Mouse (Mus musculus): ENCODE data around the gene Gm17387. TPM values are rescaled to one million over a fixed set of nuclear protein-coding genes. Genes with fewer than 3 reads are reported as not detected.
A peak's percentile ranks its signal among the peaks of the same experiment; 100 is the strongest.

The Gm17387 gene
- total RNA-seq, 2 experiments from 2014 or later: not detected

GRCm38 (mm10) chr7:141041661-141042060, 12.7 kb downstream of the Gm17387 start:
- DNase-seq (ENCODE audit: low spot score in 2 of 2): peak; percentile 42 to 46
- intact Hi-C loops (cut with DNase I): no loop called here

DNA sequence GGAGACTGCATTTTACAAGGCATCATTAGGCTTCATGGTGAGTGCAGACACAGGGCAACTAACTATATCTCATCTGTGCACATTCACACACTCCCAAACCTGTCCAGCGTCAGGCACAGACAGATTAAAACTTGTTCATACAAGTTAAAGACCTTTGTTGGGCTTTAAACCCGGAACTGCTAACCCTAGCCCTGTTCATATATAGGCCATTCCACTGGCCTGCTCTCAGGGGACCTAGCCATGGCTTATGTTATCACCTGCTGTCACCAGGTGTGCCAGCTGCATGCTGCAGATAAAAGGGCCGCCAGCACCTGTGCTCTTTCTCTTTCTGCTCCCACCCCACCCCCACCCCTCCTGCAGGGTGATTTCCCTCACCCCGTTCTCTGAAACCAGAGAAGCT, 13.6 kb downstream of the Gm17387 start:
- no peak for DNase-seq (ENCODE audit: low spot score in 2 of 2)

DNA sequence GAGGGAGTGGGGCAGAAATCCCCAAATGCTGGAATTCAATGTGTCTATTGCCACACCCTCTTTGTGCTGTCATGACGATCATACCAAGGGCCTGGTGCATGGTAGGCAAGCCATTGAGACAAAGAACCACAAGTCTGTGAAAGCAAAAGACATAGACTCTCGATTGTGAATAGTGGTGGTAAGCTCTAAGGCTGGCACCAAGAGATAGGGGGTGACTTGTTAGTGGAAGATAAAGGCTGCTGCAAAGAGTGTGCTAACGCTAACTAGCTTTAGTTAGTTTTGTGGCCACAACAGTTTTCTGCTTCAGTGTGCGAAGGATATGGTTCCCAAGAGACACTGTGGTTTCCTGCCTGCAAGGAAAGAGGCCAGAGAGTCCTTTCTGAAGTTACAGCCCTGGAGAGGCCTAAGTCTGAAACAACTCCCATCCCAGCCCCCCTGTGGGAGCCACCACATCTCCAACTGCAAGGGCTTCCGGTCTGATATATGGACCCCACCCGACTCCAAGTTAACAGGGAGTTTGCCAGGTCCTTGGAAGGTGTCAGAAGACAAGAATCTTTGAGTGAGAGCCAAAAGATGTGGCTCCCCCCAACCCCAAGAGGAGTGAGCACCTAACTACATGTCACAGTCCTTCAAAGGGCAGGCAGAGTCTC, 18.1 kb downstream of the Gm17387 start:
- DNase-seq (ENCODE audit: low spot score in 2 of 2): no peak
- intact Hi-C loops (cut with DNase I): no loop called here

More for the DNA sequence above, 13.6 kb downstream of the Gm17387 start:
- intact Hi-C loops (cut with DNase I): no loop called here

- peak; percentile 74 to 87 for DNase-seq (ENCODE audit: low spot score in 2 of 2)
- intact Hi-C loops (cut with DNase I): loop anchor here (1.0 to 2.0 kb wide), 4 partner anchors 39 to 203 kb away; partner anchors contain the start of gene Scgb1c1
These were observed 18.8 kb downstream of the Gm17387 start for GRCm38 (mm10) chr7:141047581-141048225.

GRCm38 (mm10) chr7:141048226-141049218, 19.6 kb downstream of the Gm17387 start:
- intact Hi-C loops (cut with DNase I): loop anchor here (1.0 to 2.0 kb wide), 4 partner anchors 40 to 204 kb away; partner anchors contain the start of gene Scgb1c1
- peak; percentile 93 to 94 for DNase-seq (ENCODE audit: low spot score in 2 of 2)

GRCm38 (mm10) chr7:141049326-141049725, 20.4 kb downstream of the Gm17387 start:
- DNase-seq (ENCODE audit: low spot score in 2 of 2): no peak
- intact Hi-C loops (cut with DNase I): loop anchor here (2.0 kb wide), 3 partner anchors 41 to 205 kb away; partner anchors contain the start of gene Scgb1c1

GRCm38 (mm10) chr7:141051060-141051685, 22.2 kb downstream of the Gm17387 start:
- no peak for DNase-seq (ENCODE audit: low spot score in 2 of 2)
- intact Hi-C loops (cut with DNase I): no loop called here

DNA sequence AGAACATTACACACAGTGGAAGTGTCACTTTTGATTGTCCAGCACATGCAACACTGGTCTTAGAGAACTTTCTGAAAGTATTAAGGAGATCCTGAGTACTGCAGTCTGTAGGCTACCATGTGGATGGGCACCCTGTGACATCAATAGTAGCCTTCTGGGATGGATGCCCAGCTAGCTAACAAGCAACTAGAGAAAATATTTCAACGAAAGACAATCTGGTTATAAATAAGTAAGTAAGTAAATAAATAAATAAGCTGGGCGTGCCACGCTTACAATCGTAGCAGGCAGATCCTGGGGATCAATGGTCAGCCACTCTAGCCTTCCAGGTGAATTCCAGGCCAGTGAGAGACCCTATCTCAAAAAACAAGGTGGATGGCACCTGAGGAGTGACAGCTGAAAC, 23.1 kb downstream of the Gm17387 start:
- no peak for DNase-seq (ENCODE audit: low spot score in 2 of 2)
- intact Hi-C loops (cut with DNase I): no loop called here

- intact Hi-C loops (cut with DNase I): no loop called here
- DNase-seq (ENCODE audit: low spot score in 2 of 2): no peak
These were observed 23.5 kb downstream of the Gm17387 start for GRCm38 (mm10) chr7:141052421-141052820.

DNA sequence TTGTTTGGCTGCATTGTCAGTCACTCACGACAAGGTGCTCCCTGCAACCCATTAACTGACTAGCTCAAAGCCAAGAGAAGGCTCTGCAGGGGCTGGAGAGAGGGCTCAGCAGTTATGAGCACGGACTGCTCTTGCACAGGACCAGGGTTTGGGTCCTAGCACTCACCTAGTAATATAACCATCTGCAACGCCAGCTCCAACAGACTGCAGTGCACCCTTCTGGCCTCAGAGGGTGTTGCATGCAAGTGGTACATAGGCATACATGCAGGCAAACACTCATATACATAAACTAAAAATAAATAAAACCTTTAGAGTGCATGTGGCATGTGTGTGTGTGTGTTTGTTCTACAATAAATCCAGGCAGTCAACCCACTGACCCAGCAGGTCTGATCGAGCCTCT, 26.9 kb downstream of the Gm17387 start:
- intact Hi-C loops (cut with DNase I): no loop called here

GRCm38 (mm10) chr7:141056976-141057375, 28.0 kb downstream of the Gm17387 start:
- intact Hi-C loops (cut with DNase I): no loop called here
- no peak for DNase-seq (ENCODE audit: low spot score in 2 of 2)

More for the DNA sequence above, 26.9 kb downstream of the Gm17387 start:
- no peak for DNase-seq (ENCODE audit: low spot score in 2 of 2)

DNA sequence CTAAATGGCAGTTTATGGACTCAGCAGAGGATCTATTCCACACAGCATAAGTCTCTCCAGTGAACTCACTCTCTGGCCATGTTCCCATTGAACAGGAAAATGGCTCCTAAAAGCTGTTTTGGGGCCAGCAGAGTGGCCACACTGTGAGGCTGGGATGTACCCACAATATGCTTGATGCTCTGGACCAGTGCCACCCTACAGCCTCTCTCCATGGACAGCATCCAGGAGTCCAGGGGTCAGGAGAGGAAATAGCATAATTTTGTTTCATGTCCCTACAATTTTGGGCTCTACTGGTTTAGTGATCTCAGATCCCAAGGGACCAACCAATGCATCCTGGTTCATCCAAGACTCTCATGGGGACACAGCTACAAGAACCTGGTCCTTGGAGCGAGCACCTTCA, 28.6 kb downstream of the Gm17387 start:
- intact Hi-C loops (cut with DNase I): no loop called here
- no peak for DNase-seq (ENCODE audit: low spot score in 2 of 2)

GRCm38 (mm10) chr7:141058601-141059341, 29.8 kb downstream of the Gm17387 start:
- intact Hi-C loops (cut with DNase I): no loop called here
- no peak for DNase-seq (ENCODE audit: low spot score in 2 of 2)

DNA sequence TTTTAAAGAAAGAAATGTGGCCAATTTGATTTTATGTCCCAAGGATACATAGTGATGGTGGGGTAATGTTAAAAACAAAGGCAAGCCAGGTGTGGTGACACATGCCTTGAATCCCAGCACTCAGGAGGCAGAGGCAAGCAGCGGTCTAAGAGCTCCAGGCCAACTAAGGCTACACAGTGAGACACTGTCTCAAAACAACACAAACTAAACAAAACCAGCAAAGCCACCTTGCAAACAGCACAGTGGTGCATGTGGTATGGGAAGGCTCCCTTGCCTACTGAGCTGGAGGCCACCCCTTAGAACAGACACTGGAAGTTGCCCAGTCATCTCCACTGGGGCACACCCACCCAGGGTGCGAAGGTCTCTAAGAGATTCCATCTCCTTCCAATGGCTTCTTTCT, 31.0 kb downstream of the Gm17387 start:
- intact Hi-C loops (cut with DNase I): no loop called here

GRCm38 (mm10) chr7:141060426-141061242, 31.7 kb downstream of the Gm17387 start, which contains the start of gene B4galnt4:
Gene B4galnt4 (plus strand): TSS chr7:141061104.
- intact Hi-C loops (cut with DNase I): no loop called here
- DNase-seq (ENCODE audit: low spot score in 2 of 2): peak; percentile 95 to 96

More for the DNA sequence above, 31.0 kb downstream of the Gm17387 start:
- DNase-seq (ENCODE audit: low spot score in 2 of 2): no peak

DNA sequence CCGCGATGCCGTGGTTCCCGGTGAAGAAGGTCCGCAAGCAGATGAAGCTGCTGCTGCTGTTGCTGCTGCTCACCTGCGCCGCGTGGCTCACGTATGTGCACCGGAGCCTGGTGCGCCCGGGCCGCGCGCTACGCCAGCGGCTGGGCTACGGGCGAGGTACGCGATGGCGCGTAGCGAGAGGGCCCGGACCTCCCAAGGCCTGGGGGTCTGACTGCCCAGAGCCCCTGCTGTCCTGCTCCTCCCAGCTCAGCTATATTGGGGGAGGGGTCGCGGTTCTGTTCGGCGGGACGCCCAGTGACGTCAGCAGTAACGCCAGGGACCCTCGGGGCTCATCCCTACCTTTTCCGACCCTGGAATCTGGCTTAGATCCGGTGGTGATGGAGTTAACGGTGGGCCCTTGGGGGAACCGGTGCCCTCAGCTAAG, 32.4 kb downstream of the Gm17387 start:
- intact Hi-C loops (cut with DNase I): no loop called here
- DNase-seq (ENCODE audit: low spot score in 2 of 2): peak in 1 of 2 experiments; percentile 46

DNA sequence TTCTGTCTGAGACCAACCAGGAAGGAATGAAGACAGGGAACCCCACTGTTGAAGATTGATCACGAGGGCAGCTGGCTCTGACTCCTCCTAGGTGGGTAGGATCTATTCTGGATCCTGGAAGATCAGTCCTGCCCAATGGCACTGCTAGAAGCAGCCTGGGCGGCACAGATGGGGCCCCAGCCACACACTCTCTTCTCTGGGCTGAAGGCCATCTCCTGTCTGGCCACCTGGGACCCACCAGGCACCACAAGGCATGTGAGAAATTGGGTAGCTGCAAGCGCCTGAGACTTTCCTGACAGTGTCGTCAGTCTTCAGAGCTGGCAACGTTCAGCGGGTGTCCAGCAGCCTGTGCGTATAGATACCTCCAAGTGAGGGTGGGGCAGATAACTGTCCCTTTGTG, 33.6 kb downstream of the Gm17387 start:
- no peak for DNase-seq (ENCODE audit: low spot score in 2 of 2)
- intact Hi-C loops (cut with DNase I): no loop called here

DNA sequence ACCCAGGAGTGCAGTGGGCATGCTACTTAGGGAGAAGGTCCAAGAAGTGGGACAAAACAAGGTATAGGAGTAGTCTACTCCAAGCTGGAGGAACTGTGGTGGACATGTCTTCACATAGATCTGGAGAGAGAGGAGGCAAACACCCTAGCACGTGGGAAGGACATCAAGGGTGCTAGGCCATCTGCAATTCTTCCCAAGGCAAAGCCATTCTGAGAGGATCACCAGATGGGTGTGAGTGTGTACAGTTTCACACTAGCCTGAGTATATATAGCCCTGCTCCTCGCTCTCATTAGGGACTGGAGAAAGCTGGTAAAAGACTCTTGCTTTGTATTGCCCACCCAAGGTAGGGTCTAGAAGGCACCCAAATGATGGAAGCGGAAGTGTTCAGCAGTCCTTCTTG, 34.4 kb downstream of the Gm17387 start:
- DNase-seq (ENCODE audit: low spot score in 2 of 2): no peak

More for the DNA sequence above, 34.4 kb downstream of the Gm17387 start:
- intact Hi-C loops (cut with DNase I): no loop called here

All from left cerebral cortex, postnatal 14 days (tissue).